Mouse (Mus musculus) forebrain, embryonic 14.5 days (tissue): Measurements from ENCODE around the gene Dvl1. TPM values are rescaled to one million over a fixed set of nuclear protein-coding genes. Genes with fewer than 3 reads are reported as not detected.
A peak's percentile ranks its signal among the peaks of the same experiment; 100 is the strongest.

ENCODE experiments used
- ATAC-seq: fragments of 200-750 bp; cut with Nextera tagmentation; 2 replicates; pipeline ENCODE4 v1.8.0; 2017; ENCODE audit warnings: mild to moderate bottlenecking, moderate library complexity
- DNase-seq: peaks from one replicate; pipeline ENCODE4 v3.0.0-alpha.2; 2015; ENCODE audit warnings: low spot score
- H3K27ac ChIP-seq: fragments of 300-500 bp; sonication (generic); 2 replicates; pipeline ENCODE4 v1.5.1; 2014; ENCODE audit warnings: low read depth, mild to moderate bottlenecking, control low read depth, low read length, moderate library complexity
- H3K27me3 ChIP-seq: fragments of 300-500 bp; sonication (generic); replicated peaks from 2 replicates; pipeline ENCODE4 v1.6.1; 2014; ENCODE audit warnings: low read length, control low read depth, mixed read lengths; ENCODE audit not compliant: control insufficient read depth, insufficient read depth
- H3K36me3 ChIP-seq: fragments of 300-500 bp; sonication (generic); 2 replicates; pipeline ENCODE4 v1.6.1; 2014; ENCODE audit warnings: low read length, control low read depth; ENCODE audit not compliant: control insufficient read depth, insufficient read depth
- H3K4me1 ChIP-seq: fragments of 300-500 bp; sonication (generic); 2 replicates; pipeline ENCODE4 v1.6.1; 2014; ENCODE audit warnings: antibody characterized with exemption, low read length, control low read depth; ENCODE audit not compliant: control insufficient read depth, insufficient read depth
- H3K4me2 ChIP-seq: fragments of 300-500 bp; sonication (generic); 2 replicates; pipeline ENCODE4 v1.6.1; 2014; ENCODE audit warnings: mild to moderate bottlenecking, control low read depth, low read length
- H3K4me3 ChIP-seq: fragments of 300-500 bp; sonication (generic); 2 replicates; pipeline ENCODE4 v1.5.1; 2014; ENCODE audit warnings: low read depth, low read length, control low read depth
- H3K9ac ChIP-seq: fragments of 300-500 bp; sonication (generic); 2 replicates; pipeline ENCODE4 v1.6.1; 2014; ENCODE audit warnings: mild to moderate bottlenecking, low read length, control low read depth, moderate library complexity
- H3K9me3 ChIP-seq: fragments of 300-500 bp; sonication (generic); replicated peaks from 2 replicates; pipeline ENCODE4 v1.6.1; 2016; ENCODE audit warnings: low read length, control low read depth, mixed read lengths; ENCODE audit not compliant: control insufficient read depth
- WGBS: fragments of 180-500 bp; shearing (Covaris S2); extraction: QIAGEN DNeasy Blood & Tissue Kit; methylation state at CpG from one replicate; pipeline ENCODE4 v1.1.7; 2014; 5-methylcytosine and 5-hydroxymethylcytosine counted together
- polyA plus RNA-seq: library from polyadenylated mRNA; unstranded; fragments of >200 nt; fragmentation: Nextera tagmentation; extraction: Ambion mirVana; gene quantifications from 2 replicates; pipeline ENCODE4 v1.2.1, GENCODE M21; 2014

The Dvl1 gene
- polyA plus RNA-seq, 1 experiment from 2014 or later, result 12.4 TPM

DNA sequence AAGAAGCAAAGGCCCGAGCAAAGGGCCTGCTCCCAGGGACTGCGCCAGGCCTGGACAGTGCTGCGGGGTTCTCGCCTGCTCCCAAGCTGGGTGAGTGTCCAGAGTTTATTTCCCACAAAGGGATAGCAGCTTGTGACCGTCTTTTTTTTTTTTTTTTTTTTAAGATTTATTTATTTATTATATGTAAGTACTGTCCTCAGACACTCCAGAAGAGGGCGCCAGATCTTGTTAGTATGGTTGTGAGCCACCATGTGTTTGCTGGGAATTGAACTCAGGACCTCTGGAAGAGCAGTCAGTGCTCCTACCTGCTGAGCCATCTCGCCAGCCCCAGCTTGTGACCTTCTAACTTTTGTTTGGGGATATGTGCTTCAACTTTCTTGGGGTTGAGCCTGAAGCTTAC, 26.2 kb upstream of the Dvl1 start:
- 80% methylated on average over 7 of the region's 7 CpGs for WGBS
- ATAC-seq, result no peak
- no peak for DNase-seq

DNA sequence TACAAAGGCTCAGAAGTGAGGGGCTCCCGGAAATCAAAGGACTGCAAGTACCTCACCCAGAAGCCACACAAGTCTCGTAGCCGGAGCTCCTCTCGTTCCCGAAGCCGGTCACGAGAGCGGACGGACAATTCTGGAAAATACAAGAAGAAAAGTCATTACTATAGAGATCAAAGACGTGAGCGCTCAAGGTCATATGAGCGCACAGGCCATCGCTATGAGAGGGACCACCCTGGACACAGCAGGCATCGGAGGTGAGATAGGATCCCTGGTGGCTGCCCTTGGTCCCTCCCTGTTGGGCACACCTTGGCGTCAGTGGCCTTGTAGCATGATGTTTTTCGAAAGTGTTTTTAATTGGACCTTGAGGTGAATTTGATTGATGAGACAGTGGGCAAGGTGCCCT, 23.8 kb upstream of the Dvl1 start:
- Histone ChIP-seq H3K9me3 (no peaks in the 10 kb centered on the region), H3K4me2 (no peak overlapping the region), H3K27me3 (no peaks in the 10 kb centered on the region), H3K36me3 (peaks cover 85% of the 10 kb centered on the region), H3K4me3 (no peak overlapping the region), H3K4me1 (no peaks in the 10 kb centered on the region), H3K27ac (no peak overlapping the region), H3K9ac (no peak overlapping the region)
- no peak for DNase-seq
- 96% methylated on average over 16 of the region's 16 CpGs for WGBS
- ATAC-seq, result no peak

More for the DNA sequence above, 26.2 kb upstream of the Dvl1 start:
- Histone ChIP-seq H3K4me3 (no peak overlapping the region), H3K4me2 (no peak overlapping the region), H3K27me3 (no peaks in the 10 kb centered on the region), H3K27ac (no peak overlapping the region), H3K9me3 (no peaks in the 10 kb centered on the region), H3K4me1 (no peaks in the 10 kb centered on the region), H3K36me3 (peaks cover 93% of the 10 kb centered on the region), H3K9ac (no peak overlapping the region)

DNA sequence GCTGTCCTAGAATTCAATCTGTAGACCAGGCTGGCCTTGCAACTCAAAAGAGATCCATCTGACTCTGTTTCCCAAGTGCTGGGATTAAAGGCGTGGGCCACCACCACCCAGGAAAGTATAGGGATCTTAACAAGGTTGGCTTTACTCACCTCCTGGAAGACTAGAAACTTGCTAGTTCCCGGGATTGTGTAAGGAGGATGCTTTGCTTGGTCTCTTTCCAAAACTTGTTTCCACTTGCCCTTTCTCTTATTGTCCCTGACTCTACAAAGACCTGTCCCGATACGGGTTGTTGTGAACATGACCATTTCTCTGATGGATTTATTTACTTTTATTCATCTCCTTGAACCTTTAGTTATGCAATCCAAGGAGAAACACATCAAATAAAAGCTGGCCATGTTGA, 17.3 kb upstream of the Dvl1 start:
- WGBS, result 93% methylated on average over 4 of the region's 4 CpGs

DNA sequence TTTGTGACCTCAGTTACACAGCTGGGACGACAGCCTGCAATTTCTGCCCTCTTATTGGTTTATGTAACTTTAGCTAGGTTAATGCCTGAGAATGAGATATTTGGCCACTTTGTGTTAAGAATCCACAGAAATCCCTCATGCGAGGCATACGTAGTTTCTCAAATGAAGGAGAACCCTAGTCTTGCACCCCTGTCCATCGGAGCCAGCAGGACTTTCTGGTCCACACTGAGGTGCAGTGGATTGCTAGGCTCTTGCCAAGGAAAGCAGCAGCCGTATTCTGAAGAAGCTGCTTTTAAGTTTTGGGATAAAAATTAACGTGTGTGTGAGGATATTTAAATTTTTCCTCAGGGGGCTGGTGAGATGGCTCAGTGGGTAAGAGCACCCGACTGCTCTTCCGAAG, 16.6 kb upstream of the Dvl1 start:
- Histone ChIP-seq H3K9ac (peak overlapping the region; percentile 90), H3K36me3 (peaks cover 34% of the 10 kb centered on the region), H3K4me2 (peak overlapping the region; percentile 98), H3K4me3 (peak overlapping the region; percentile 80), H3K27ac (no peak overlapping the region), H3K9me3 (no peaks in the 10 kb centered on the region), H3K27me3 (no peaks in the 10 kb centered on the region), H3K4me1 (peaks cover 13% of the 10 kb centered on the region)
- WGBS, result 61% methylated on average over 8 of the region's 8 CpGs
- no peak for DNase-seq
- ATAC-seq, result no peak

More for the DNA sequence above, 17.3 kb upstream of the Dvl1 start:
- Histone ChIP-seq H3K4me3 (no peak overlapping the region), H3K4me1 (peaks cover 13% of the 10 kb centered on the region), H3K27me3 (no peaks in the 10 kb centered on the region), H3K9me3 (no peaks in the 10 kb centered on the region), H3K27ac (no peak overlapping the region), H3K36me3 (peaks cover 38% of the 10 kb centered on the region), H3K9ac (no peak overlapping the region), H3K4me2 (no peak overlapping the region)
- ATAC-seq (no peak), DNase-seq (no peak)

DNA sequence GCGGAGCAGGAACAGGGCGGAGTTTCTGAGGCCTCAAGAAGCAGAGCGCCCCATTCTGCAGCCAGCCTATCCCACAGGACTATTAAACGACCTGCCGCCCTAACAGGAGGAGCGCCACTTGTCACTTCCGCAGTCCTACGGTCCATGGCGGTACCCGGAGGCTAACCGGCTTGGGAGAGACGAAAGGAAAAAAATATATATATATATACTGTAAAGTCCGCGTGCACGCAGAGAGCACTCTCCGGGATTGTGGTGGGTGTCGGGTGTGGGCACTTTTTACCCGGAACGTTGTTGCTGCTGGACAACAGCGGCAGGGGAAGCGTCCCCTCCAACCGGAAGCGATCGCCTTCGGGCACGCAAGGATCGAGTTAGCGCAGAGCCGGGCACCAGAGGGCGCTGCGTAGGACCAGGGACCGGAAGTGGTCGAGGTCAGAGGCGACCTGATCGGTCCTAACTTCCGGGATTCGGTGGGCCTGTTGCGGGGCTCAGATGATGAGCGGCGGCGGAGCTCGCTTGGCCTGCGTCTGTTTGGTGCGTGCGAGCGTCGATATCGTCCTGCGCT, 15.9 kb upstream of the Dvl1 start, which contains the start of gene Aurkaip1:
TSS of gene Aurkaip1 (plus strand) at position 68 of the 562 bp plus-strand sequence.
- DNase-seq, result peak; percentile 97
- peaks cover 32% of the 10 kb centered on the region for H3K36me3 ChIP-seq
- H3K4me1 ChIP-seq, result peaks cover 13% of the 10 kb centered on the region
- H3K27me3 ChIP-seq, result no peaks in the 10 kb centered on the region
- under 1% methylated on average over 49 of the region's 49 CpGs for WGBS
- no peaks in the 10 kb centered on the region for H3K9me3 ChIP-seq
- H3K4me2 ChIP-seq, result peak within 1 kb of the TSS; percentile 98
- peak within 1 kb of the TSS; percentile 80 for H3K4me3 ChIP-seq
- H3K27ac ChIP-seq, result peak within 1 kb of the TSS; percentile 89
- peak within 1 kb of the TSS; percentile 90 for H3K9ac ChIP-seq
- ATAC-seq, result peak; percentile 95

DNA sequence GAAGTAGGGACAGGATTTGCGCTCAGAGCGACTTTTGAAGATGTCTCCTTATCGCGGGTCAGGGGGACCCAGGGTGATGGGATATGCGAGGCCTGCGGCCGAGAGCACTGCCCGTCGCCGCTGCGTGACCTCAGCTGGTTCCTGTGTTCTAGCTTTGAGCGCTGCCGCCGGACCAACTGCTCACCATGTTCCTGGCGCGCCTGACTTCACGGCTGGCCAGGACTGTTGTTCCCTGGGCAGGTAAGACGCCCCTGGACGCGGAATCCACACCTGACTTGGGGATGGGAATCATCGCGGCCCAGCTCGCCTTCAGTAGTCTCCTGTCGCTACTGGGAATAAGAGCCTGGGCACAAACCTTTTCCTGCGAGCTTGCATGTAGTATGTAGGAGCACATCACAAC, 15.4 kb upstream of the Dvl1 start:
- Histone ChIP-seq H3K9me3 (no peaks in the 10 kb centered on the region), H3K9ac (peak overlapping the region; percentile 90), H3K4me3 (peak overlapping the region; percentile 80), H3K4me2 (peak overlapping the region; percentile 98), H3K27ac (peak overlapping the region; percentile 89), H3K27me3 (no peaks in the 10 kb centered on the region), H3K4me1 (peaks cover 13% of the 10 kb centered on the region), H3K36me3 (peaks cover 28% of the 10 kb centered on the region)
- 1% methylated on average over 25 of the region's 25 CpGs for WGBS
- ATAC-seq (no peak; the same call in 1 of the 2 replicates), DNase-seq (no peak)

DNA sequence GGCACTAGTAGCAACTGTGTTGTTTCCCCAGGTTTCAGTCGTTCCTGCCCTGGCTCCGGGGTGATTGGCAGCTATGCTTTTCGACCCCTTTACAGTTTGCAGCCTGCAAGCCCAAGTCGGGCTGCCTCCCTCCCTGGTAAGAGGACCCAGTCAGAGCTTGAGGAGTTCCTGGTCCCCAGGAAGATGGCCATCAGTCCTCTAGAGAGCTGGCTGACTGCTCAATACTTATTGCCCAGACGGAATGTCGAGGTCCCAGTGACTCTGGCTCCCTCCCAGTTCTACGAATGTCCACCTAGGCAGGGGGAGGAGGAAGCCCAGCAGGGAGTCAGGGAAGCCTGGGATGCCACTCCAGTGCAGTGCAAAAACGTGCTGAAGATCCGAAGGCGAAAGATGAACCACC, 14.9 kb upstream of the Dvl1 start:
- ATAC-seq (no peak), DNase-seq (no peak)
- Histone ChIP-seq H3K4me1 (peaks cover 13% of the 10 kb centered on the region), H3K27ac (no peak overlapping the region), H3K4me2 (peak overlapping the region; percentile 98), H3K4me3 (peak overlapping the region; percentile 80), H3K36me3 (peaks cover 23% of the 10 kb centered on the region), H3K9me3 (no peaks in the 10 kb centered on the region), H3K9ac (peak overlapping the region; percentile 90), H3K27me3 (no peaks in the 10 kb centered on the region)
- 62% methylated on average over 10 of the region's 10 CpGs for WGBS

DNA sequence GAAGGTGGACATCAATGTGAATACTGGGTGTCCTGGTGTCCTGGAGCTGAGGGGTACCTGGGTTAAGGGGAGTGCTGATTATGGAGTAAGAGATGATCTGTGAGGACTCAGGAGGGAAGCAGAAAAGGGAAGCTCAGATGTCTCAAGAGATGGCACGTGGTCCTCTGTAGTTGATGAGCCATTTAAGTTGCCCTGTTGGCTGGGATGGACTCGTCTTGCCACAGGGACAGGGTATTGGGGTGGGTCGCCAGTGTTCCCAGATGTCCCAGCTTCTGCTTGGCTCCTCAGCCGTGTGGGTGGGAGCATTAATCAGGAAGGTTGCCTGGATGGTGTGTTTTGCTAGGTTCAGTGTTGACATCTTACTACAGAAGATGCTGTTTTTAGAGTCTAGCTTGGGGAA, 14.0 kb upstream of the Dvl1 start:
- 89% methylated on average over 4 of the region's 4 CpGs for WGBS

DNA sequence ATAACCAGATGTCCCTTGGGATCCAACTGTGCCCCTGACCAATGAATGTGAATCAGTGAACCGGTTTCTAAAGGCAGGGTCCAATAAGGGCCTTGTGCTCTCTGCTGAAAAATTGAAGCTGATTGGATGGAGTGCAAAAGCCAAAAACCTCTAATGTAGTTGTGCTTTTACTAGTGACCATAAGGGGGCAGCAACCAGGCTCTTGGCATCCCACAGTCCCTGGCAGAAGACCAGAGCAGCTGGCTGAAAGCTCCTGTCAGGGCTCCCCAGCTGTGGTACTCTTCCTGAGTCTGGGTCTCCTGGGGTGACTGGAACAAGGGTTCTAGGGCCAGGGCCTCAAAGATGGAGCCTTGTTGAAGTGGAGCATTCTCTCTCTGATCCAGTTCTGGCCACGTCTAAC, 13.4 kb upstream of the Dvl1 start:
- Histone ChIP-seq H3K4me1 (peaks cover 13% of the 10 kb centered on the region), H3K4me3 (no peak overlapping the region), H3K27ac (0 out of 2 replicates have a peak overlapping the region, but pooled peaks have one; percentile 52), H3K4me2 (no peak overlapping the region), H3K9me3 (no peaks in the 10 kb centered on the region), H3K9ac (no peak overlapping the region), H3K36me3 (peaks cover 18% of the 10 kb centered on the region), H3K27me3 (no peaks in the 10 kb centered on the region)
- peak; percentile 84 for DNase-seq
- 0 out of 2 replicates have a peak, but pooled peaks have one; percentile 11 for ATAC-seq
- 47% methylated on average over 2 of the region's 2 CpGs for WGBS

More for the DNA sequence above, 14.0 kb upstream of the Dvl1 start:
- Histone ChIP-seq H3K4me1 (peaks cover 13% of the 10 kb centered on the region), H3K36me3 (peaks cover 18% of the 10 kb centered on the region), H3K4me3 (no peak overlapping the region), H3K9me3 (no peaks in the 10 kb centered on the region), H3K4me2 (no peak overlapping the region), H3K9ac (no peak overlapping the region), H3K27me3 (no peaks in the 10 kb centered on the region), H3K27ac (no peak overlapping the region)
- ATAC-seq (no peak), DNase-seq (no peak)
